Mouse (Mus musculus) urinary bladder, adult 2 months (tissue): ENCODE data around the gene Klf6. TPM values are rescaled to one million over a fixed set of nuclear protein-coding genes. Genes with fewer than 3 reads are reported as not detected.
A peak's percentile ranks its signal among the peaks of the same experiment; 100 is the strongest.

ENCODE experiments used
- DNase-seq: peaks from one replicate; pipeline ENCODE4 v3.0.0; 2022; ENCODE audit warnings: low spot score
- polyA plus RNA-seq: library from polyadenylated mRNA; depleted of rRNA; stranded (reverse); fragments of >200 nt; gene quantifications from 2 replicates; pipeline ENCODE4 v1.2.3, GENCODE M21; 2012; rRNA removed

Klf6 gene
- polyA plus RNA-seq: 50.0 and 53.2 TPM in 2 replicates

DNA sequence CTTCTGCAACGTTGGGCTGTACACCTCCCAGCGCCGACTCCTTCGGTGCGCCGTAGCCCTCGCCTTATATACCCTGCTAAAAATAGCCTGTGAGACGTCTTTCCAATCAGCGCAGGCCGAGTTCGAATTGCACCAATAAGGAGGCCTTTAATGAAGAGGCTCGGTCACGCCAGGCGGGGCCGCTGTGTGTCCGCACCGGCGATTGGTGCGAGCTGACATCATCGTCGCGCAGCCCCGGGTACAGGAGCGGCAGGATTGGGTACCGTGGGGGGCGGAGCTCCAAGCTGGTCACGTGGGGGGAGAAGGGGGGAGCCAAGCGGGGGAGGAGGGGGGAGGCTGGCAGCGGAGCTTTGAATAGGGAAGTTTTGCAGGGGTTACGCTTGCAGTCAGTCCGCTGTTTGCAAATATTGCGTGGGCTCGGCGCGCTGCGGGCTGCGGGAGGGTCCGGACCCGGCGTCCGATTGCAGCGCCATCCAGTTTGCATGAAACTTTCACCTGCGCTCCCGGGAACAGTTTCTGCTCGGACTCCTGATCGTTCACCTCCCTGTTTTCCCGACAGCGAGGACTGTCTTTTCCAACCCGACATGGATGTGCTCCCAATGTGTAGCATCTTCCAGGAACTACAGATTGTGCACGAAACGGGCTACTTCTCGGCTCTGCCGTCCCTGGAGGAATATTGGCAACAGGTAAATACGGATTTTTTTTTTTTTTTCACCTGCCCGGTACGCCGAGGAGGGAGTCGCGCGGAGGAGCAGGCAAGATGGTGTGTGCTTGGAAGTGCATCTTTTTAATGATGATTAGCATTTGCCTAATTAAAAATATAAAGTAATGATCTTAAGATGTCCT is at the start of gene Klf6:
TSS of gene Klf6 (plus strand) at position 326 of the 846 bp plus-strand sequence.
- peak; percentile 98 for DNase-seq

GRCm38 (mm10) chr13:5813433-5813832 is 47.8 kb upstream of the Klf6 start:
- DNase-seq: no peak

DNA sequence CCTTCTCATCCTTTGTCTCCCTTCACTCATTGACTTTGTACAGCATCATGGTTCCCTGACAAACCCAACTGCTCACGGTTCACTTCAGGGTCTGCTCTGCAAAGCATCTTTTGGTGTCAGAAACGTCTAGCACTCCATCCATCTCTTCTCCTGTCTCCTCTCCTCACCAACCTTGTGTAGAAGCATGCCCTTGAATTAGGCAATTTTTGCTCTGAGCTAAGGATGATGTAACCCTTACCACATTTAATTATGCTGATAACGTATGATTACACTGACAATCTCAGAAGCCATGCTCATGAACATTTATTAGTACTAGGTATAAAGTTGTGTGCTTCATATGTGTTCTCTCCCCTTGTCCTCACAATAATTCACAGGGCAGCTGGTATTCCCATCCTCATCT is 44.0 kb upstream of the Klf6 start:
- no peak for DNase-seq

- no peak for DNase-seq
Observed at GRCm38 (mm10) chr13:5819173-5819572, 42.1 kb upstream of the Klf6 start.

GRCm38 (mm10) chr13:5822586-5822985 is 38.7 kb upstream of the Klf6 start:
- DNase-seq: no peak

DNA sequence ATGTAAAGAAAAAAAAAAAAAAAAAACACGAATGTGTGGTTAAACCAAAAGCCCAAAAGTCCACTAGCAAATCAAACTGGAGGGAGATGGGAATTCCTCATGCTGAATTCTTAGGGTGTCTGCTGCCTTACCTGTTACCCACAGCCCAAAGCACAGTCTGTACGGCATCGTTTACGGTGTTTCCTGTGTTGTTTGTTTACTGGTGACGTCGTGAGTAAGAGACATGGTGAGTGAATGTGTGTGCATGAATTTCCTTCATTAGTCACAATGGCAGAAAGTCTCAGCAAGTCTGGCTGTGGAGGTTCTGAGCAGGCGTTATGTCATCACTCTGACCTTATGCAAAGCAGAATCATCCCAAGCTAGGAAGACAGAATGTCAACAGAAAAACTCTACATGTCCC is 38.1 kb upstream of the Klf6 start:
- DNase-seq: no peak

- DNase-seq: no peak
Observed at GRCm38 (mm10) chr13:5824189-5824815, 37.0 kb upstream of the Klf6 start.

DNA sequence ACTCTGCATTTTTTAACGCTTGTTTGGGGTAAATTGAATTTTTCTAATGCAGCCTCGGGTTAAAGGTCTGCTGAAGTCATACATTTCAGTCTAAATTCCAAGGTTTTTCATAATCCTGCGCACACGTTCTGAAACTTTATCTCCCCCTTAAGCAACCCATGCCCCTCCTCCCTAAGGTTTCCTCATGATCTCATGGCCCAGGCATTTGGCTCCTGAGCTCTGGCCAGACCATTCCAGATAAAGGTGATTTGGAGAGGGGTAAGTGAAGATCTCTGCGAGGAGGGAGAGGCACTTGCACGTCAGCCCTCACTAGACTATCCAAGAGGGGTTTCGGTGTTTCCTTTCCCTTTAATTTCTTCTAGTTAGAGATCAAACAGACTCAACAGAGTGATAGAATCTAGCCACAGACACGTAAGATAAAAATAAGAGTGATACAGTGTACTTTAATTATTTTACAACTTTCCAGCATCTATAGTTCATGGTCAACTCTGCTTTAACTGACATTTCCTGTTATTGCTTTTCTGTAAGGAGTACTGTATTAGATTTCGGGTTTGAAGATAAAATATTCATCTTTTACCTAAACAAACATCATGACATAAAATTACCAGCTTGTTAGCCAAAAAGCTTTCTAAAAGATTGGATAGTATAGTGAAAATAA is 35.0 kb upstream of the Klf6 start:
- no peak for DNase-seq

GRCm38 (mm10) chr13:5831976-5832375 is 29.3 kb upstream of the Klf6 start:
- DNase-seq: no peak

- no peak for DNase-seq
Observed at GRCm38 (mm10) chr13:5837174-5837777, 24.0 kb upstream of the Klf6 start.

GRCm38 (mm10) chr13:5841418-5841817 is 19.9 kb upstream of the Klf6 start:
- DNase-seq: no peak

DNA sequence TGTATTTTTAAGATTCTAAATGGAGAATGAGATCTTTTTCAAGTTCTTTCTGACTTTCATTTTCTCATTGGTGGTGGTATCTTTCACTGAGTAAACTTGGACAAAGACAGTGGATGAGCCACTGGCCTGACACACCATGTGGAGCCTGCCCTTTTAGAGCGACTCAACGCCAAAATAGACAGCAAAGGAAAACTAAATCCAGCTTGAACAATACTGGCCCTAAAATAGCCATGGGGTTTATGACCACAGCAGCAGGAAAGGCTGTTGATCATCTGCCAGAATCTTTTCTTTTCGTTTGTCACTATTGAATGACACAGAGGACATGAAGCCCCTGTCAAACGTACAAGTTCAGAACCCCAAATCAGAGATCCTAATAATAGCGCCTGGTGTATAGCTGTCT is 18.4 kb upstream of the Klf6 start:
- no peak for DNase-seq

- DNase-seq: no peak
Observed at GRCm38 (mm10) chr13:5843829-5844228, 17.5 kb upstream of the Klf6 start.

GRCm38 (mm10) chr13:5844338-5844737 is 16.9 kb upstream of the Klf6 start:
- DNase-seq: no peak

GRCm38 (mm10) chr13:5845161-5845590 is 16.1 kb upstream of the Klf6 start:
- DNase-seq: no peak

- no peak for DNase-seq
Observed at GRCm38 (mm10) chr13:5845605-5846004, 15.7 kb upstream of the Klf6 start.

- no peak for DNase-seq
Observed at GRCm38 (mm10) chr13:5846860-5847259, 14.4 kb upstream of the Klf6 start.

DNA sequence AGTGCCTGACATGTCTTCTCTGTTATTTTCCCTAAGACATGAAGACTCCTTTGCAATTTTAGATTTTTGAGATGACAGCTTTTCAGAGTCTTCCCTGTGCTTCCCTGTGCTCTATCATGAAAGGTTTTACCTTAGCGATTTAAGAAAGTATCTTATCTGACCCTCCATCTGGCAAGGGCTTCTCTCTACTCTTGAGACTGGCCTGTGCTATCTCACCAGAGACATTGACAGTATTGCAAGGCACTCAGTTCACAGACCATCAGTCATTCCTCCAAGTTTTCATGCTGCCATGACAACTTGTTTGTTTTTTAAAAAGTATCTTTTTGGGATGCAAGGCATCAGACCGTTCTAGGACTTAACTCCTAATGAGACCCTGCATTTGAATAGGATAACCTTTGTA is 13.5 kb upstream of the Klf6 start:
- DNase-seq: no peak

DNA sequence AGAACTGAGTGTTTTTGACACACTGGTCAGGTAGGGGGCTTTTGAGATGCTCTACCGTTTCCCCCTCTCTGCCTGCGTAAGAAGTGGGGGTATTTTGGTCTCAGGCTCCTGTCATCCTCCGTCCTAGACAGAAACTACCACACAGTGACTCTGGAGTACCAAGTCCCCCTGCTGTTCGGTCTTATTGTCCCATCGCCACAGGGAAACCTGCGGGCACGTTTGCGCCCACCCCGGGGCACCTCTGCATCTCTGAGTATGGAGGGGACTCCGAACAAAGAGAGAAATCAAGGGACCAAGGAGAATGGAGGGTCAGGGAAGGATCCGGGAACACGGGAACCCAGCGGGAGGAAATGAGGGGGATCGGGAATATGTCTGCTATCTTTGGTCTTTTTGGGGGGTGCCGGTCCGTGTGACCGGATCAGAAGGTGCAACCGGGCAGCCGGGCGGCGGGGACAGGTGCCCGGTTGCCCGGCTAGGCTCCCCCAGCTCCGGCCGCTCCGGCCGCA is 578 bp upstream of the Klf6 start:
- DNase-seq: no peak

GRCm38 (mm10) chr13:5862003-5862625 is 832 bp downstream of the Klf6 start:
- DNase-seq: no peak

- no peak for DNase-seq
Observed at GRCm38 (mm10) chr13:5862626-5863407, 1.5 kb downstream of the Klf6 start.
